11 mouse cellular contexts compared by ENCODE assay signal in genomic region chr6:52167736-52168161, GRCm38 (mm10). TPM values are rescaled to one million over a fixed set of nuclear protein-coding genes. Genes with fewer than 3 reads are reported as not detected.
DNase-seq lines count a peak whose midpoint lies in the region; ATAC-seq and TF ChIP-seq lines count a peak whose summit lies in the region.
"Had no signal": no experiment of that assay in that cellular context is flagged by ENCODE, and none has a peak within 500 bp of the region (broad histone marks: within the 10 kb centered on the region; RNA-seq: fewer than 3 reads in every experiment).

No protein-coding gene starts in this region.

- no peak for ATAC-seq in liver, embryonic 12.5 days
- no peak for ATAC-seq in hindbrain, embryonic 11.5 days (ENCODE audit: low FRiP score)
- no peak for ATAC-seq in neural tube, embryonic 11.5 days (ENCODE audit: insufficient read depth, low FRiP score, low TSS enrichment)

- peak; percentile 56 for DNase-seq in embryo, embryonic 10 days (ENCODE audit: low spot score)
- DNase-seq in embryo, embryonic 9.5 days (ENCODE audit: extremely low spot score), result no peak
- no peak for DNase-seq in liver, adult 2 months (ENCODE audit: extremely low read depth, low read depth, low spot score)
- DNase-seq in hindbrain, embryonic 11.5 days (ENCODE audit: low spot score), result peak; percentile 72
- DNase-seq in neural tube, embryonic 11.5 days (ENCODE audit: low spot score), result peak; percentile 73
- DNase-seq in frontal cortex, postnatal 10 days (ENCODE audit: low spot score in 2 of 2), result no peak
- DNase-seq in left cerebral cortex, postnatal 4 days, result no peak
- DNase-seq: cerebellum, postnatal 14 days had no signal

- peaks cover 22% of the 10 kb centered on the region; the same call in 1 of the 2 replicates for H3K27me3 ChIP-seq in liver, adult 2 months (ENCODE audit: control insufficient read depth, insufficient read depth, low read length)
- peaks cover 100% of the 10 kb centered on the region for H3K27me3 ChIP-seq in liver, embryonic 12.5 days (replicated peaks)
- peaks cover 38% of the 10 kb centered on the region for H3K27me3 ChIP-seq in hindbrain, embryonic 11.5 days (ENCODE audit: control insufficient read depth, insufficient read depth, low read length)
- H3K27me3 ChIP-seq in neural tube, embryonic 11.5 days (ENCODE audit: control insufficient read depth, insufficient read depth, low read length), result no peaks in the 10 kb centered on the region

- H3K36me3 ChIP-seq in liver, adult 2 months (ENCODE audit: control insufficient read depth, insufficient read depth, low read length), result no peaks in the 10 kb centered on the region
- no peaks in the 10 kb centered on the region for H3K36me3 ChIP-seq in liver, embryonic 12.5 days
- H3K36me3 ChIP-seq in hindbrain, embryonic 11.5 days (ENCODE audit: control insufficient read depth, insufficient read depth, low read length), result no peaks in the 10 kb centered on the region
- H3K36me3 ChIP-seq in neural tube, embryonic 11.5 days (ENCODE audit: control insufficient read depth, insufficient read depth, low read length), result peaks cover 8% of the 10 kb centered on the region

- no peak overlapping the region for H3K4me3 ChIP-seq in liver, adult 2 months (ENCODE audit: insufficient read depth, low read depth, low read length)
- H3K4me3 ChIP-seq in liver, embryonic 12.5 days, result no peak overlapping the region
- peak overlapping the region; percentile 76 for H3K4me3 ChIP-seq in hindbrain, embryonic 11.5 days (ENCODE audit: low read depth, low read length)
- H3K4me3 ChIP-seq in neural tube, embryonic 11.5 days (ENCODE audit: low read depth, low read length), result peak overlapping the region; percentile 91

- H3K4me1 ChIP-seq in liver, adult 2 months (ENCODE audit: control insufficient read depth, insufficient read depth, low read length), result no peaks in the 10 kb centered on the region; the same call in 1 of the 2 replicates
- H3K4me1 ChIP-seq in liver, embryonic 12.5 days, result peaks cover 10% of the 10 kb centered on the region; the same call in 1 of the 2 replicates
- peaks cover 5% of the 10 kb centered on the region; the same call in 1 of the 2 replicates for H3K4me1 ChIP-seq in hindbrain, embryonic 11.5 days (replicated peaks; ENCODE audit: control insufficient read depth, insufficient read depth, low read length)
- peaks cover 55% of the 10 kb centered on the region for H3K4me1 ChIP-seq in neural tube, embryonic 11.5 days (ENCODE audit: control insufficient read depth, insufficient read depth, low read length)

- WGBS in liver, adult 2 months, result 20% methylated on average over 14 of the region's 14 CpGs
- 10% methylated on average over 14 of the region's 14 CpGs for WGBS in liver, embryonic 12.5 days (ENCODE audit: insufficient replicate concordance)
- WGBS in hindbrain, embryonic 11.5 days, result under 1% methylated on average over 14 of the region's 14 CpGs
- WGBS in neural tube, embryonic 11.5 days, result 2% methylated on average over 14 of the region's 14 CpGs

- no peak overlapping the region for H3K9ac ChIP-seq in liver, adult 2 months (ENCODE audit: low read depth, low read length)
- H3K9ac ChIP-seq in liver, embryonic 12.5 days, result no peak overlapping the region
- H3K9ac ChIP-seq in hindbrain, embryonic 11.5 days (ENCODE audit: low read depth, low read length), result peak overlapping the region; percentile 98
- H3K9ac ChIP-seq in neural tube, embryonic 11.5 days (ENCODE audit: low read length), result peak overlapping the region; percentile 99

- intact Hi-C loops in left cerebral cortex, postnatal 4 days (cut with DNase I), result no loop called here

- H3K79me2 ChIP-seq in liver, adult 2 months (ENCODE audit: control insufficient read depth, insufficient read depth, low read length), result no peaks in the 10 kb centered on the region

- no peaks in the 10 kb centered on the region for H3K9me3 ChIP-seq in liver, embryonic 12.5 days (replicated peaks)
- no peaks in the 10 kb centered on the region for H3K9me3 ChIP-seq in hindbrain, embryonic 11.5 days (ENCODE audit: control insufficient read depth, low read length)
- H3K9me3 ChIP-seq in neural tube, embryonic 11.5 days (ENCODE audit: control insufficient read depth, low read length), result no peaks in the 10 kb centered on the region

- no peak overlapping the region for H3K4me2 ChIP-seq in liver, embryonic 12.5 days
- H3K4me2 ChIP-seq in hindbrain, embryonic 11.5 days (replicated peaks; ENCODE audit: low read depth, low read length), result peak overlapping the region; percentile 88
- H3K4me2 ChIP-seq in neural tube, embryonic 11.5 days (ENCODE audit: low read depth), result peak overlapping the region; percentile 78

- 0 out of 2 replicates have a peak overlapping the region, but pooled peaks have one; percentile 12 for H3K27ac ChIP-seq in liver, adult 2 months (replicated peaks; ENCODE audit: insufficient read depth, low read depth, low read length)
- H3K27ac ChIP-seq in liver, embryonic 12.5 days, result no peak overlapping the region
- peak overlapping the region; percentile 100 for H3K27ac ChIP-seq in hindbrain, embryonic 11.5 days (ENCODE audit: low read depth, low read length)
- H3K27ac ChIP-seq in neural tube, embryonic 11.5 days (ENCODE audit: low read depth, low read length), result peak overlapping the region; percentile 100

- no peak for TF ChIP-seq CTCF in liver, adult 2 months (IDR thresholded peaks at IDR 0.05; ENCODE audit: low read depth, low read length)

- no peak for TF ChIP-seq POLR2A in liver, adult 2 months (IDR thresholded peaks at IDR 0.05; ENCODE audit: extremely low read depth, insufficient read depth, low read length)

RNA-seq across cellular contexts. Expression of gene Hoxa2, which starts 3.1 kb away (rescaled TPM):
- total RNA-seq in liver, adult 2 months (2014; rRNA removed), result 0.09 and 0.40 TPM in 2 replicates
- polyA plus RNA-seq in liver, adult 2 months (2012; rRNA removed), result 0.27 and 0.34 TPM in 2 replicates
- polyA plus RNA-seq in liver, embryonic 12.5 days (2016; fragmentation: Nextera tagmentation; extraction: Ambion mirVana), result 1.4 TPM in 2 replicates
- 63.7 and 68.1 TPM in 2 replicates for polyA plus RNA-seq in hindbrain, embryonic 11.5 days (2014; fragmentation: Nextera tagmentation; extraction: Ambion mirVana)
- polyA plus RNA-seq in neural tube, embryonic 11.5 days (2014; fragmentation: Nextera tagmentation; extraction: Ambion mirVana), result 36.0 and 37.5 TPM in 2 replicates
- not detected for total RNA-seq in left cerebral cortex, postnatal 4 days (2021)

RNA-seq across cellular contexts. Expression of gene 5730596B20Rik, which starts 9.5 kb away (rescaled TPM):
- 0.09 TPM in 1 of 2 replicates, not detected in the other for total RNA-seq in liver, adult 2 months (2014; rRNA removed)
- 0.02 TPM in 2 replicates for polyA plus RNA-seq in liver, adult 2 months (2012; rRNA removed)
- 0.29 TPM in 2 replicates for polyA plus RNA-seq in liver, embryonic 12.5 days (2016; fragmentation: Nextera tagmentation; extraction: Ambion mirVana)
- 4.9 and 5.4 TPM in 2 replicates for polyA plus RNA-seq in hindbrain, embryonic 11.5 days (2014; fragmentation: Nextera tagmentation; extraction: Ambion mirVana)
- 4.1 and 4.5 TPM in 2 replicates for polyA plus RNA-seq in neural tube, embryonic 11.5 days (2014; fragmentation: Nextera tagmentation; extraction: Ambion mirVana)
- not detected for total RNA-seq in left cerebral cortex, postnatal 4 days (2021)
- total RNA-seq: hematopoietic stem cell, adult 5-6 weeks; megakaryocyte progenitor cell, adult 5-6 weeks had no signal

RNA-seq across cellular contexts. Expression of gene Hoxa1, which starts 9.6 kb away (rescaled TPM):
- 0.13 TPM in 1 of 2 replicates, not detected in the other for total RNA-seq in liver, adult 2 months (2014; rRNA removed)
- polyA plus RNA-seq in liver, adult 2 months (2012; rRNA removed), result 0.10 and 0.18 TPM in 2 replicates
- polyA plus RNA-seq in liver, embryonic 12.5 days (2016; fragmentation: Nextera tagmentation; extraction: Ambion mirVana), result 1.0 and 1.1 TPM in 2 replicates
- 4.0 and 4.1 TPM in 2 replicates for polyA plus RNA-seq in hindbrain, embryonic 11.5 days (2014; fragmentation: Nextera tagmentation; extraction: Ambion mirVana)
- polyA plus RNA-seq in neural tube, embryonic 11.5 days (2014; fragmentation: Nextera tagmentation; extraction: Ambion mirVana), result 8.0 and 9.3 TPM in 2 replicates
- total RNA-seq in left cerebral cortex, postnatal 4 days (2021), result not detected
- total RNA-seq: hematopoietic stem cell, adult 5-6 weeks had no signal

RNA-seq across cellular contexts. Expression of gene Hoxa4, which starts 23.8 kb away (rescaled TPM):
- total RNA-seq in liver, adult 2 months (2014; rRNA removed), result 0.28 TPM in 1 of 2 replicates, not detected in the other
- 0.23 and 0.39 TPM in 2 replicates for polyA plus RNA-seq in liver, adult 2 months (2012; rRNA removed)
- polyA plus RNA-seq in liver, embryonic 12.5 days (2016; fragmentation: Nextera tagmentation; extraction: Ambion mirVana), result 0.79 and 0.92 TPM in 2 replicates
- polyA plus RNA-seq in hindbrain, embryonic 11.5 days (2014; fragmentation: Nextera tagmentation; extraction: Ambion mirVana), result 11.9 and 12.8 TPM in 2 replicates
- 10.2 and 11.7 TPM in 2 replicates for polyA plus RNA-seq in neural tube, embryonic 11.5 days (2014; fragmentation: Nextera tagmentation; extraction: Ambion mirVana)
- total RNA-seq in left cerebral cortex, postnatal 4 days (2021), result not detected

RNA-seq across cellular contexts. Expression of gene Hoxa5, which starts 36.6 kb away (rescaled TPM):
- 0.28 and 0.40 TPM in 2 replicates for total RNA-seq in liver, adult 2 months (2014; rRNA removed)
- polyA plus RNA-seq in liver, adult 2 months (2012; rRNA removed), result 0.10 and 0.16 TPM in 2 replicates
- polyA plus RNA-seq in liver, embryonic 12.5 days (2016; fragmentation: Nextera tagmentation; extraction: Ambion mirVana), result 2.1 and 3.1 TPM in 2 replicates
- 23.8 and 39.3 TPM in 2 replicates for polyA plus RNA-seq in hindbrain, embryonic 11.5 days (2014; fragmentation: Nextera tagmentation; extraction: Ambion mirVana)
- polyA plus RNA-seq in neural tube, embryonic 11.5 days (2014; fragmentation: Nextera tagmentation; extraction: Ambion mirVana), result 53.4 and 56.5 TPM in 2 replicates
- not detected for total RNA-seq in left cerebral cortex, postnatal 4 days (2021)

Comparison
In these comparisons a context has a peak if more than half of its experiments do, and no peak if none do; other contexts are left out.
1. DNase-seq: peak in embryo, embryonic 10 days (single experiment), hindbrain, embryonic 11.5 days (single experiment) and neural tube, embryonic 11.5 days (single experiment); none in embryo, embryonic 9.5 days (single experiment), liver, adult 2 months (single experiment), frontal cortex, postnatal 10 days (0 of 2) and left cerebral cortex, postnatal 4 days (single experiment).
2. H3K4me3 ChIP-seq: peak in hindbrain, embryonic 11.5 days (single experiment) and neural tube, embryonic 11.5 days (single experiment); none in liver, adult 2 months (single experiment) and liver, embryonic 12.5 days (single experiment).
3. H3K9ac ChIP-seq: peak in hindbrain, embryonic 11.5 days (single experiment) and neural tube, embryonic 11.5 days (single experiment); none in liver, adult 2 months (single experiment) and liver, embryonic 12.5 days (single experiment).
4. RNA of gene Hoxa2, which starts 3.1 kb away (polyA plus RNA-seq): 63.7 to 68.1 TPM in hindbrain, embryonic 11.5 days and 36.0 to 37.5 TPM in neural tube, embryonic 11.5 days; 1.4 TPM in liver, embryonic 12.5 days and 0.27 to 0.34 TPM in liver, adult 2 months; every median in the first group is over 10 times any median in the second.